Mouse (Mus musculus): ENCODE results near the gene Rabggta.

DNA sequence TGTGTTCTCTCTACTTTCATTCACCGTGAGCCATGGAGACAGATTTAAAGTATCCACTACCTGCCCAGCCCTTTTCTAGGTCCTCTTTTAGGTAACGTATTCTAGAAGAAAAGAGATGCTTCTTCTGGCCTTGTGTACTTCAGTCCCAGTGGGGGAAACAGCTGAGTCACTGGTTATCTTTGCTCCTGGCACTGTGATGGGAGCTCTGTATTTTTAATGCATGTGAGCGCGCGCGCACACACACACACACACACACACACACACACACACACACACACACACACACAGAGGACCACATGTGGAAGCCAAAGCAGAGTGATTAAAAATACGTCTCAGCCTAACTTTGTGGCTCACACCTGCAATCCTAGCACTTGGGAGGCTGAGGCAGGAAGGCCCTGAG, 1.4 kb upstream of the Rabggta start:
- no peak for TF ChIP-seq POLR2A (IDR thresholded peaks at IDR 0.05; ENCODE audit: insufficient read length, low read depth)
- no peak for TF ChIP-seq TCF12 (IDR thresholded peaks at IDR 0.05; ENCODE audit: insufficient read depth, poor library complexity, severe bottlenecking)
- no peak for TF ChIP-seq MAX (IDR thresholded peaks at IDR 0.05; ENCODE audit: low read depth)
- TF ChIP-seq POLR2AphosphoS2 (IDR thresholded peaks at IDR 0.05; ENCODE audit: insufficient read length, low read depth), result no peak
- TF ChIP-seq E2F4 (IDR thresholded peaks at IDR 0.05; ENCODE audit: insufficient read depth), result no peak
- no peak for TF ChIP-seq CEBPB (IDR thresholded peaks at IDR 0.05; ENCODE audit: insufficient read depth, poor library complexity, severe bottlenecking)
- no peak for TF ChIP-seq MYOD1 (IDR thresholded peaks at IDR 0.05; ENCODE audit: control insufficient read depth in 1 of 3, insufficient read length in 2 of 3, low read depth in 2 of 3)
- no peak for TF ChIP-seq MYOG (IDR thresholded peaks at IDR 0.05; ENCODE audit: control insufficient read depth in 1 of 3, insufficient read depth in 1 of 3, insufficient read length in 2 of 3, low read depth in 2 of 3)
- no peak for TF ChIP-seq USF1 (IDR thresholded peaks at IDR 0.05; ENCODE audit: low read depth)
- no peak for TF ChIP-seq TCF3 (IDR thresholded peaks at IDR 0.05; ENCODE audit: insufficient read length, low read depth)
- no peak for TF ChIP-seq REST (IDR thresholded peaks at IDR 0.05; ENCODE audit: insufficient read depth, insufficient read length)

All from myocyte (in vitro differentiated cells).